Mouse (Mus musculus): ENCODE measurements around the gene Zfp799. TPM values are rescaled to one million over a fixed set of nuclear protein-coding genes. Genes with fewer than 3 reads are reported as not detected.

Gene Zfp799
- polyA plus RNA-seq, 1 experiment from 2014 or later, result 16.1 TPM

DNA sequence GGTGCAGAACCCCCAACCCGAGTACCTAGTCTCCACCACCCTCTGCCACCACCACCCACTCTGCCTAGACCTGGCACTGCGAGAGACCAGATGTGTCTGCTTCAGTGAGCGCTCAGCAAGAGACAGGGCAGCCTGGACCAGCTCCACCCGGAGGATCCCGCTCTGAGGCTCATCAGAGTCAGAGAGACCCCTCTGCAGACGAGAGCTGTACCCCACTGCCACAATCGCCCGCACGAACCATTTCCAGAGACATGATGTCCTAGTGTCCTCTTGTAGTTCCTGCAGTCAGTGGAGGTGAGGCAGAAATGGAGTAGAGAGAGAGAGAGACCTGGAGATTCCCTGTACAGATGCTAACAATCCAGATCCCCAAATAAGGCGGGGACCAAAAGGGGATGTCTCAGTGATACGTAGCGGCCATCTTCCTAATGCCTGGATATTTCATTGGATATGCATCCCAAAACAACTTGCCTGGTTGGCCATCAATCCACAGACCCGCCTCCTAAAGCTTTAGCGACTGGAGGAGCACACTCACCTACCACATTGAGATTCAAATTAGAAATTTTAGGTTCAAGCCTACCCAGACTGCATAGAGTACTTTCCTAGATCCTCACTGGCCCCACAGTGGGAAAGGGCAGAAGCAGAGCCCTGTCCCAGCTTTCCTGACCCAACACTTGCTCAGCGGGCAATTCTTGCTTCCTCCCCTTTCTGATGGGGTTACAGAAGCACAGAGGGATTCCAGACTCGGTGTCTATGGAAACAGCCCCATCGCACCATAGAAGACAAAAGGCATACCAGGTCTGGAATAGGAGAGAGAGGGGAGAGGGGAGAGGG is 20.3 kb downstream of the Zfp799 start, which contains the start of gene Zfp811:
TSS of gene Zfp811 (minus strand) at position 388 of the 831 bp plus-strand sequence.
- ATAC-seq (ENCODE audit: insufficient read depth) (peak; percentile 94), DNase-seq (peak; percentile 82)
- under 1% methylated on average over 17 of the region's 17 CpGs for WGBS
- Histone ChIP-seq H3K36me3 (ENCODE audit: insufficient read depth) (no peaks in the 10 kb centered on the region), H3K27ac (ENCODE audit: low read depth) (peak within 1 kb of the TSS; percentile 42; the same call in 1 of the 2 replicates), H3K4me3 (ENCODE audit: low read depth, low read length) (peak within 1 kb of the TSS; percentile 49), H3K9me3 (ENCODE audit: low read depth, low read length) (no peaks in the 10 kb centered on the region), H3K4me2 (peak within 1 kb of the TSS; percentile 65), H3K4me1 (ENCODE audit: insufficient read depth) (no peaks in the 10 kb centered on the region), H3K9ac (peak within 1 kb of the TSS; percentile 56), H3K27me3 (ENCODE audit: insufficient read depth, low read length) (no peaks in the 10 kb centered on the region)
- TF ChIP-seq CTCF (IDR thresholded peaks at IDR 0.05; ENCODE audit: low read depth), result no peak

- TF ChIP-seq CTCF (IDR thresholded peaks at IDR 0.05; ENCODE audit: low read depth), result no peak
- Histone ChIP-seq H3K27me3 (ENCODE audit: insufficient read depth, low read length) (no peaks in the 10 kb centered on the region), H3K9ac (peak overlapping the region; percentile 56), H3K27ac (ENCODE audit: low read depth) (no peak overlapping the region), H3K4me2 (peak overlapping the region; percentile 65), H3K4me1 (ENCODE audit: insufficient read depth) (no peaks in the 10 kb centered on the region), H3K9me3 (ENCODE audit: low read depth, low read length) (no peaks in the 10 kb centered on the region), H3K4me3 (ENCODE audit: low read depth, low read length) (peak overlapping the region; percentile 49), H3K36me3 (ENCODE audit: insufficient read depth) (no peaks in the 10 kb centered on the region)
- no peak for DNase-seq
- no peak for ATAC-seq (ENCODE audit: insufficient read depth)
- 8% methylated on average over 8 of the region's 8 CpGs for WGBS
Measured at GRCm38 (mm10) chr17:32808921-32809320, 21.1 kb downstream of the Zfp799 start.

- Histone ChIP-seq H3K4me3 (ENCODE audit: low read depth, low read length) (peak overlapping the region; percentile 80; the same call in 1 of the 2 replicates), H3K27me3 (ENCODE audit: insufficient read depth, low read length) (no peaks in the 10 kb centered on the region), H3K9me3 (ENCODE audit: low read depth, low read length) (no peaks in the 10 kb centered on the region), H3K27ac (ENCODE audit: low read depth) (no peak overlapping the region), H3K36me3 (ENCODE audit: insufficient read depth) (peaks cover 20% of the 10 kb centered on the region), H3K4me1 (ENCODE audit: insufficient read depth) (no peaks in the 10 kb centered on the region), H3K9ac (no peak overlapping the region), H3K4me2 (peak overlapping the region; percentile 64)
- TF ChIP-seq CTCF (IDR thresholded peaks at IDR 0.05; ENCODE audit: low read depth), result no peak
- WGBS, result 76% methylated on average over 8 of the region's 8 CpGs
- DNase-seq, result no peak
- ATAC-seq (ENCODE audit: insufficient read depth), result no peak
Measured at GRCm38 (mm10) chr17:32789244-32789643, 40.8 kb downstream of the Zfp799 start.

GRCm38 (mm10) chr17:32788576-32788975 is 41.5 kb downstream of the Zfp799 start:
- H3K36me3 ChIP-seq (ENCODE audit: insufficient read depth), result peaks cover 26% of the 10 kb centered on the region
- H3K4me2 ChIP-seq, result peak overlapping the region; percentile 64
- no peak for DNase-seq
- peak overlapping the region; percentile 80 for H3K4me3 ChIP-seq (ENCODE audit: low read depth, low read length)
- no peak for ATAC-seq (ENCODE audit: insufficient read depth)
- peak overlapping the region; percentile 92 for H3K9ac ChIP-seq
- H3K9me3 ChIP-seq (ENCODE audit: low read depth, low read length), result no peaks in the 10 kb centered on the region
- peak overlapping the region; percentile 26; the same call in 1 of the 2 replicates for H3K27ac ChIP-seq (ENCODE audit: low read depth)
- TF ChIP-seq CTCF (IDR thresholded peaks at IDR 0.05; ENCODE audit: low read depth), result no peak
- WGBS, result 3% methylated on average over 9 of the region's 9 CpGs
- H3K4me1 ChIP-seq (ENCODE audit: insufficient read depth), result no peaks in the 10 kb centered on the region
- no peaks in the 10 kb centered on the region for H3K27me3 ChIP-seq (ENCODE audit: insufficient read depth, low read length)

DNA sequence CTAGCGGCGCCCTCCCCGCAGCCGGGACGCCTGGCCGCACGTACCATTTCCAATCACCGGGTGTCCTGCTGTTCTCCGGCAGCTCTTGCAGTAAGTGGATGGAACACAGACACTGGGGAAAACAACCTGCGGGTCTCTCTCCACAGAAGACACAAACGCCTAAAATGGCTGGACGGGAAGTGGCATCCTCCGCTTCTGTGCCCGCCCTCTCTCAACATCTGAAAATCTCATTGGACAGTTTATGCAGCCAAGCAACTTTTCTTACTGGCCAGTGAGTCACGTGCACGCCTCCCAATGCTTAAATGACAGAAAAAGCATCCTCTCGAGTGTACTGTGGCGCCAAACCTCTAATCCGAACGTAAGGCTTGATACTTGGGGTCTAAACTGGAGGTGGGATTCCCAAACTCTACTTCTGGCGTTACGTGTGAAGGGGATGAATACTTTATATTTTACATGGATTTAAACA is 41.9 kb downstream of the Zfp799 start, which contains the start of gene Zfp871:
TSS of gene Zfp871 (minus strand) at position 194 of the 466 bp plus-strand sequence.
- peak within 1 kb of the TSS; percentile 69 for H3K4me2 ChIP-seq
- DNase-seq (peak; percentile 95), ATAC-seq (ENCODE audit: insufficient read depth) (peak; percentile 100)
- H3K9ac ChIP-seq, result peak within 1 kb of the TSS; percentile 92
- H3K36me3 ChIP-seq (ENCODE audit: insufficient read depth), result peaks cover 30% of the 10 kb centered on the region
- H3K27me3 ChIP-seq (ENCODE audit: insufficient read depth, low read length), result no peaks in the 10 kb centered on the region
- no peak for TF ChIP-seq CTCF (IDR thresholded peaks at IDR 0.05; ENCODE audit: low read depth)
- under 1% methylated on average over 22 of the region's 22 CpGs for WGBS
- no peaks in the 10 kb centered on the region for H3K4me1 ChIP-seq (ENCODE audit: insufficient read depth)
- H3K4me3 ChIP-seq (ENCODE audit: low read depth, low read length), result peak within 1 kb of the TSS; percentile 80
- H3K9me3 ChIP-seq (ENCODE audit: low read depth, low read length), result no peaks in the 10 kb centered on the region
- peak within 1 kb of the TSS; percentile 95 for H3K27ac ChIP-seq (ENCODE audit: low read depth)

DNA sequence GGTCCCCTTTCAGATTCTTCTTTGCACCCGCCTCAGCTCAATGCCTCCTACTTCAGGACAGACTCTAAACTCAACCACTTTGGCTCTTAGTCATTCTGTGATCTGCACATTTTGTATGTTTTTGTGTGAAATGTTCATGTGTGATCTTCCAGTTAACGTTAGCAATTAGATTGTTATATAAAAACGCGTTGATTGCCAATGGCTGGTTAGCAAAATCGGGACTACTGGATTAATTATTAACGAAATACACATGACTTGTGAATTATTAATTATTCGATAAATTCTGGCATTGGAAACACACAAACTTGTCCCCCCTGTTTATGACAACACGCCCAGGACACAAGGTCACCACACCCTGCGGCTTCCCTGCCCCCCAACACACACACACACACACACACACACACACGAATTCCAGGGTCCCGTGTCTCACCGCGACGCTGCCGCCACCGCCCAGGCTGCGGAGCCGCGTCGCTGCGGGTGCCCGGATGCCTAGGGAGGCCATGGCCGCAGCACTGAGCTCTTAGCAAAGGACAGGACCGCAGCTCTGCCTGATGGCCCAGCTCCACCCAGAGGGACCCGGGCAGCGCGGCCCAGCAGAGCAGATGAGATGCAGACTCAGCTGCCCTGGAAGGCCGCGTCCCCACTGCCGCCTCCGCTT is 42.5 kb downstream of the Zfp799 start:
- Histone ChIP-seq H3K4me2 (peak overlapping the region; percentile 69), H3K9ac (peak overlapping the region; percentile 92), H3K4me1 (ENCODE audit: insufficient read depth) (no peaks in the 10 kb centered on the region), H3K9me3 (ENCODE audit: low read depth, low read length) (no peaks in the 10 kb centered on the region), H3K27me3 (ENCODE audit: insufficient read depth, low read length) (no peaks in the 10 kb centered on the region), H3K27ac (ENCODE audit: low read depth) (peak overlapping the region; percentile 95), H3K4me3 (ENCODE audit: low read depth, low read length) (peak overlapping the region; percentile 80), H3K36me3 (ENCODE audit: insufficient read depth) (peaks cover 32% of the 10 kb centered on the region)
- DNase-seq, result peak; percentile 50
- peak; percentile 89 for ATAC-seq (ENCODE audit: insufficient read depth)
- no peak for TF ChIP-seq CTCF (IDR thresholded peaks at IDR 0.05; ENCODE audit: low read depth)
- WGBS, result under 1% methylated on average over 31 of the region's 31 CpGs

GRCm38 (mm10) chr17:32786944-32787343 is 43.1 kb downstream of the Zfp799 start:
- TF ChIP-seq CTCF (IDR thresholded peaks at IDR 0.05; ENCODE audit: low read depth), result no peak
- H3K36me3 ChIP-seq (ENCODE audit: insufficient read depth), result peaks cover 32% of the 10 kb centered on the region
- H3K4me2 ChIP-seq, result peak overlapping the region; percentile 69
- 69% methylated on average over 6 of the region's 6 CpGs for WGBS
- H3K4me1 ChIP-seq (ENCODE audit: insufficient read depth), result no peaks in the 10 kb centered on the region
- H3K9me3 ChIP-seq (ENCODE audit: low read depth, low read length), result no peaks in the 10 kb centered on the region
- no peak overlapping the region for H3K27ac ChIP-seq (ENCODE audit: low read depth)
- ATAC-seq (ENCODE audit: insufficient read depth) (no peak), DNase-seq (no peak)
- H3K4me3 ChIP-seq (ENCODE audit: low read depth, low read length), result peak overlapping the region; percentile 80
- no peaks in the 10 kb centered on the region for H3K27me3 ChIP-seq (ENCODE audit: insufficient read depth, low read length)
- peak overlapping the region; percentile 92 for H3K9ac ChIP-seq
